Mouse (Mus musculus) frontal cortex, adult (tissue): ENCODE results near the gene Olfr517.

ENCODE experiments used
- ATAC-seq: cut with Nextera tagmentation; 2 replicates; pipeline ENCODE4 v1.9.2; 2017; ENCODE audit warnings: mild to moderate bottlenecking, moderate library complexity, mixed read lengths; ENCODE audit not compliant: low TSS enrichment

The Olfr517 gene

GRCm38 (mm10) chr7:108872279-108872678 lies at the start of gene Olfr517:
TSS of gene Olfr517 (minus strand) at chr7:108872379.
- no peak for ATAC-seq

- no peak for ATAC-seq
Observed at GRCm38 (mm10) chr7:108903969-108904368, 31.8 kb upstream of the Olfr517 start.

GRCm38 (mm10) chr7:108894320-108894719 lies 22.1 kb upstream of the Olfr517 start, which contains the start of gene Olfr519:
TSS of gene Olfr519 (minus strand) at chr7:108894420.
- no peak for ATAC-seq

GRCm38 (mm10) chr7:108884906-108885305 lies 12.7 kb upstream of the Olfr517 start, which contains the start of gene Olfr518:
TSS of gene Olfr518 (minus strand) at chr7:108885006.
- ATAC-seq = no peak

GRCm38 (mm10) chr7:108850429-108850828 lies 21.8 kb downstream of the Olfr517 start, which contains the start of gene Olfr516:
TSS of gene Olfr516 (minus strand) at chr7:108850529.
- no peak for ATAC-seq

- no peak for ATAC-seq
Observed at GRCm38 (mm10) chr7:108825897-108826296, 46.3 kb downstream of the Olfr517 start, which contains the start of gene Olfr514. TSS of gene Olfr514 (minus strand) at chr7:108825997.
